Mouse (Mus musculus) MEL-GATA-1-ER (cell line): Measurements from ENCODE around the gene Phf11a.
"Not testable (repeated sequence)": the region's sequence is repeated elsewhere in the genome, so short reads cannot be mapped to it uniquely, and the experiment has no call there.

Source experiments
- DNase-seq: peaks from one replicate; pipeline ENCODE4 v3.0.0-alpha.2; 2012; ENCODE audit warnings: low read depth; ENCODE audit errors: extremely low read depth

Phf11a gene

GRCm38 (mm10) chr14:59297391-59297790 lies at the start of gene Phf11a:
Gene Phf11a, minus strand, starts transcription at chr14:59297522.
- DNase-seq = not testable (repeated sequence)

GRCm38 (mm10) chr14:59341189-59341588 lies 43.9 kb upstream of the Phf11a start, which contains the start of gene Phf11b:
Gene Phf11b, minus strand, starts transcription at chr14:59341351.
- not testable (repeated sequence) for DNase-seq

GRCm38 (mm10) chr14:59339541-59339940 lies 42.2 kb upstream of the Phf11a start:
- DNase-seq = no peak

GRCm38 (mm10) chr14:59336056-59336455 lies 38.7 kb upstream of the Phf11a start:
- not testable (repeated sequence) for DNase-seq

- DNase-seq = not testable (repeated sequence)
Measured at GRCm38 (mm10) chr14:59330499-59330898, 33.2 kb upstream of the Phf11a start.

GRCm38 (mm10) chr14:59319970-59320369 lies 22.6 kb upstream of the Phf11a start:
- not testable (repeated sequence) for DNase-seq

- DNase-seq = not testable (repeated sequence)
Measured at GRCm38 (mm10) chr14:59319036-59319435, 21.7 kb upstream of the Phf11a start.

- DNase-seq = not testable (repeated sequence)
Measured at GRCm38 (mm10) chr14:59291769-59292168, 5.6 kb downstream of the Phf11a start.

- DNase-seq = not testable (repeated sequence)
Measured at GRCm38 (mm10) chr14:59274961-59275360, 22.4 kb downstream of the Phf11a start.

- no peak for DNase-seq
Measured at GRCm38 (mm10) chr14:59260056-59260455, 37.3 kb downstream of the Phf11a start, which contains the start of gene Gm6904. Gene Gm6904, minus strand, starts transcription at chr14:59260216.

GRCm38 (mm10) chr14:59255861-59256260 lies 41.5 kb downstream of the Phf11a start:
- not testable (repeated sequence) for DNase-seq

- DNase-seq = not testable (repeated sequence)
Measured at GRCm38 (mm10) chr14:59250350-59250749, 47.0 kb downstream of the Phf11a start.

- DNase-seq = no peak
Measured at GRCm38 (mm10) chr14:59233635-59234034, 63.7 kb downstream of the Phf11a start.

GRCm38 (mm10) chr14:59232003-59232402 lies 65.3 kb downstream of the Phf11a start:
- DNase-seq = peak; percentile 3

- DNase-seq = no peak
Measured at GRCm38 (mm10) chr14:59230331-59230966, 66.9 kb downstream of the Phf11a start.

GRCm38 (mm10) chr14:59229822-59230221 lies 67.5 kb downstream of the Phf11a start:
- DNase-seq = no peak
